Mouse (Mus musculus): ENCODE results near the gene Mroh3.

GRCm38 (mm10) chr1:136179511-136180001 lies 33.1 kb downstream of the Mroh3 start:
- TF ChIP-seq MAFK (IDR thresholded peaks at IDR 0.05; ENCODE audit: insufficient read depth, low read depth, low read length) (no peak), ZNF384 (IDR thresholded peaks at IDR 0.05; ENCODE audit: low read depth, low read length) (no peak), HCFC1 (IDR thresholded peaks at IDR 0.05; ENCODE audit: borderline replicate concordance, insufficient read depth, low read length) (no peak)
